Mouse (Mus musculus): Measurements from ENCODE around the gene Fgfr2.

- TF ChIP-seq CTCF (IDR thresholded peaks at IDR 0.05) (no peak), EP300 (IDR thresholded peaks at IDR 0.05) (no peak)
Measured at GRCm38 (mm10) chr7:130637811-130638210, 2485.3 kb downstream of the Fgfr2 start.
